17 mouse cellular contexts compared by ENCODE assay signal in genomic region chr13:35482340-35482739, GRCm38 (mm10).
A peak's percentile ranks its signal among the peaks of the same experiment; 100 is the strongest.
DNase-seq lines count a peak whose midpoint lies in the region; ATAC-seq lines count a peak whose summit lies in the region.
"Had no signal": no experiment of that assay in that cellular context is flagged by ENCODE, and none has a peak within 500 bp of the region (broad histone marks: within the 10 kb centered on the region; RNA-seq: fewer than 3 reads in every experiment).

No protein-coding gene starts in this region.

- no peaks in the 10 kb centered on the region for H3K36me3 ChIP-seq in forebrain, embryonic 14.5 days (ENCODE audit: control insufficient read depth, insufficient read depth, low read length)
- H3K36me3 ChIP-seq: embryonic facial prominence, embryonic 10.5 days; embryonic facial prominence, embryonic 12.5 days had no signal

- H3K27me3 ChIP-seq in forebrain, embryonic 14.5 days (replicated peaks; ENCODE audit: control insufficient read depth, insufficient read depth, low read length): no peaks in the 10 kb centered on the region
- H3K27me3 ChIP-seq: embryonic facial prominence, embryonic 12.5 days; forebrain, embryonic 13.5 days had no signal

- DNase-seq in forebrain, embryonic 14.5 days (ENCODE audit: low spot score): no peak
- no peak for DNase-seq in urinary bladder, postnatal 4 days (ENCODE audit: low spot score in 2 of 2)
- DNase-seq: adrenal gland, adult 2 months; adrenal gland, postnatal 10 days; adrenal gland, postnatal 25 days; cerebellum, adult 11 months; cerebellum, adult 18-20 months; cerebellum, adult 8-10 months; cerebellum, postnatal 10 days; cerebellum, postnatal 25 days had no signal

- H3K27ac ChIP-seq in forebrain, embryonic 14.5 days (ENCODE audit: low read depth, low read length): no peak overlapping the region
- H3K27ac ChIP-seq: embryonic facial prominence, embryonic 10.5 days; embryonic facial prominence, embryonic 12.5 days; forebrain, embryonic 13.5 days had no signal

- ATAC-seq in granulocyte monocyte progenitor cell, adult 5-6 weeks (replicated peaks; ENCODE audit: poor library complexity, severe bottlenecking): peak; percentile 74
- ATAC-seq in megakaryocyte, adult 5-6 weeks (ENCODE audit: poor library complexity, severe bottlenecking): peak; percentile 34; the same call in 1 of the 2 replicates
- ATAC-seq in monocyte, adult 5-6 weeks (replicated peaks; ENCODE audit: insufficient number of reproducible peaks, low FRiP score, low TSS enrichment, poor library complexity, severe bottlenecking): peak; percentile 50; the same call in 1 of the 2 replicates
- no peak for ATAC-seq in forebrain, embryonic 14.5 days
- ATAC-seq: forebrain, embryonic 13.5 days; forebrain, embryonic 16.5 days had no signal

- 91% methylated on average over 4 of the region's 4 CpGs for WGBS in forebrain, embryonic 14.5 days

- no peaks in the 10 kb centered on the region for H3K4me1 ChIP-seq in forebrain, embryonic 14.5 days (ENCODE audit: control insufficient read depth, insufficient read depth, low read length)
- H3K4me1 ChIP-seq: embryonic facial prominence, embryonic 10.5 days; embryonic facial prominence, embryonic 12.5 days; forebrain, embryonic 13.5 days had no signal

- no peak overlapping the region for H3K4me2 ChIP-seq in forebrain, embryonic 14.5 days (ENCODE audit: low read length)
- H3K4me2 ChIP-seq: embryonic facial prominence, embryonic 12.5 days; forebrain, embryonic 13.5 days had no signal

- H3K9me3 ChIP-seq in forebrain, embryonic 14.5 days (replicated peaks; ENCODE audit: control insufficient read depth, low read length): no peaks in the 10 kb centered on the region
- H3K9me3 ChIP-seq: embryonic facial prominence, embryonic 10.5 days; embryonic facial prominence, embryonic 12.5 days; forebrain, embryonic 13.5 days had no signal

- no peak overlapping the region for H3K9ac ChIP-seq in forebrain, embryonic 14.5 days (ENCODE audit: low read length)
- H3K9ac ChIP-seq: embryonic facial prominence, embryonic 12.5 days; forebrain, embryonic 13.5 days had no signal

- no peak overlapping the region for H3K4me3 ChIP-seq in forebrain, embryonic 14.5 days (ENCODE audit: low read depth, low read length)
- H3K4me3 ChIP-seq: embryonic facial prominence, embryonic 10.5 days; embryonic facial prominence, embryonic 12.5 days; forebrain, embryonic 13.5 days had no signal
